Mouse (Mus musculus) stomach, postnatal 0 days (tissue): ENCODE data around the gene Gpr108. TPM values are rescaled to one million over a fixed set of nuclear protein-coding genes. Genes with fewer than 3 reads are reported as not detected.

Source experiments
- ATAC-seq: fragments of 200-750 bp; cut with Nextera tagmentation; 2 replicates; pipeline ENCODE4 v1.8.0; 2017; ENCODE audit not compliant: low FRiP score, low TSS enrichment
- DNase-seq: peaks from one replicate; pipeline ENCODE4 v3.0.0-alpha.2; 2016; ENCODE audit warnings: low spot score
- H3K27ac ChIP-seq: fragments of 300-500 bp; sonication (generic); replicated peaks from 2 replicates; pipeline ENCODE4 v1.5.1; 2014; ENCODE audit warnings: mild to moderate bottlenecking, control low read depth
- H3K27me3 ChIP-seq: fragments of 300-500 bp; sonication (generic); 2 replicates; pipeline ENCODE4 v1.6.1; 2014; ENCODE audit warnings: low read length; ENCODE audit not compliant: control insufficient read depth, insufficient read depth
- H3K36me3 ChIP-seq: fragments of 300-500 bp; sonication (generic); 2 replicates; pipeline ENCODE4 v1.6.1; 2014; ENCODE audit warnings: low read length, mixed read lengths; ENCODE audit not compliant: control insufficient read depth, insufficient read depth
- H3K4me1 ChIP-seq: fragments of 300-500 bp; sonication (generic); replicated peaks from 2 replicates; pipeline ENCODE4 v1.6.1; 2014; ENCODE audit warnings: antibody characterized with exemption; ENCODE audit not compliant: control insufficient read depth, insufficient read depth
- H3K4me2 ChIP-seq: fragments of 300-500 bp; sonication (generic); replicated peaks from 2 replicates; pipeline ENCODE4 v1.6.1; 2014; ENCODE audit warnings: low read depth, mild to moderate bottlenecking, control low read depth, moderate library complexity
- H3K4me3 ChIP-seq: fragments of 300-500 bp; sonication (generic); 2 replicates; pipeline ENCODE4 v1.5.1; 2014; ENCODE audit warnings: low read depth, low read length, control low read depth
- H3K9ac ChIP-seq: fragments of 300-500 bp; sonication (generic); 2 replicates; pipeline ENCODE4 v1.6.1; 2014; ENCODE audit warnings: mild to moderate bottlenecking, low read length, control low read depth, mixed read lengths
- H3K9me3 ChIP-seq: fragments of 300-500 bp; sonication (generic); 2 replicates; pipeline ENCODE4 v1.6.1; 2016; ENCODE audit warnings: low read length; ENCODE audit not compliant: control insufficient read depth
- CTCF ChIP-seq: IDR thresholded peaks from 2 replicates; pipeline ENCODE4 v1.5.1; 2016; ENCODE audit warnings: antibody characterized with exemption, low read depth, mild to moderate bottlenecking, moderate library complexity
- EP300 ChIP-seq: optimal IDR thresholded peaks from 2 replicates; pipeline ENCODE3; 2016; ENCODE audit warnings: antibody characterized with exemption
- WGBS: fragments of 180-500 bp; shearing (Covaris S2); extraction: QIAGEN DNeasy Blood & Tissue Kit; methylation state at CpG from one replicate; pipeline ENCODE4 v1.1.7; 2014; 5-methylcytosine and 5-hydroxymethylcytosine counted together
- polyA plus RNA-seq: library from polyadenylated mRNA; unstranded; fragments of >200 nt; fragmentation: Nextera tagmentation; extraction: Ambion mirVana; gene quantifications from 2 replicates; pipeline ENCODE4 v1.2.1, GENCODE M21; 2015

The Gpr108 gene
- polyA plus RNA-seq, 1 experiment from 2014 or later = 48.0 TPM

DNA sequence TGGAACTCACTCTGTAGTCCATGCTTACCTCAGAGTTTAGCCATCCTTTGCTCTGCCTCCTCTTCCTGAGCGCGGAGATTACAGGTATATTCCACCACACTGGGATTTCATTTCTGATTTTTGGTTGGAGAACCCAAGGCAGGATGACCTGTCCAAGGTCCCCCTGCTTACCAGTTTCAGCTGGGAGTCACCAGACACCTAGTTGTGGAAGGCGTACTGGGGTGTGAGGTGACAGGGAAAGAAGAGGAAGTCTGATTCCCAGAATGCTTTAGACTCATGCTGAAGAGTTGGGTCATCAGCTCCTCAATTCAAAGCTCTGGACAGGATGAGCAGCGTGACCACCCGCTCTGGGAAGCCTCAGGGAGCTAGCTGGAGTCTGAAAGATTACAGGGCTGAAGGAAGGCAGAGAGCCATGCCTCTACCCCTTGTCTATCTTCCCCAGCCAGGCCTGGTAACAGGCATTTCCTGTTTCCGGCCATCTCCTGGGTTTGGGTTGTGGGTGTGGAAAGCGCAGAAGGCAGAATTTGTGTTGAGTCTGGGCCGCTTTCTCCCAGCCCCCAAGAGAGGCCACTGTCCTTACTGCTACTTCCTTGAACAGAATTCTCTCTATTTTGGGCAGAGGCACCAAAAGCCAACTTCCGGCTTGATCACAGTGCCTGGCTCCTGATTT, 41.9 kb upstream of the Gpr108 start:
- Histone ChIP-seq H3K9me3 (no peaks in the 10 kb centered on the region), H3K27ac (no peak overlapping the region), H3K4me2 (no peak overlapping the region), H3K36me3 (no peaks in the 10 kb centered on the region), H3K27me3 (no peaks in the 10 kb centered on the region), H3K9ac (no peak overlapping the region), H3K4me1 (no peaks in the 10 kb centered on the region), H3K4me3 (no peak overlapping the region)
- TF ChIP-seq EP300 (no peak), CTCF (no peak)
- DNase-seq = no peak
- WGBS = 76% methylated on average over 9 of the region's 9 CpGs
- ATAC-seq = no peak

DNA sequence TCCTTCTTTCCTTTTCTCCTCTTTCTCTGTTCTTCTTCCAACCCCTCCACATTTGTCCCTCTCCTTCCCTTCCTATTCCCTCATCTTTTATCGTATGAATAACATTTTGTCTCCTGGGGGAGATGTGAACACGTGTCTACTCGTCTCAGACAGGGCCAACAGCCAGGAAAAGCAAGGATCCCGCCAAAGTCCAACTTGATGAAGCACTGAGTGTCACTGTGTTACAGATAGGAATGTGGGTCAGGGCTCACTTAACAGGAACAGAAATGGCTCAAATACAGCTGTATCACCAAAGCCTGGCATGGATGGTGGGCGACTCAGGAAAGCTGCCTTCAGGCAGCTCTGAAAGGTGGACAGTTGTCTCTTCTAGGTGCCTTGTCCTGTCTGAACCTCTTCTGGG, 41.0 kb upstream of the Gpr108 start:
- 74% methylated on average over 5 of the region's 5 CpGs for whole genome bisulfite sequencing
- no peak for ATAC-seq
- TF ChIP-seq EP300 (no peak), CTCF (no peak)
- H3K9me3 ChIP-seq = no peaks in the 10 kb centered on the region
- no peak overlapping the region for H3K9ac ChIP-seq
- DNase-seq = no peak
- no peaks in the 10 kb centered on the region for H3K4me1 ChIP-seq
- no peak overlapping the region for H3K4me3 ChIP-seq
- no peak overlapping the region for H3K27ac ChIP-seq
- H3K4me2 ChIP-seq = no peak overlapping the region
- no peaks in the 10 kb centered on the region for H3K27me3 ChIP-seq
- H3K36me3 ChIP-seq = no peaks in the 10 kb centered on the region

DNA sequence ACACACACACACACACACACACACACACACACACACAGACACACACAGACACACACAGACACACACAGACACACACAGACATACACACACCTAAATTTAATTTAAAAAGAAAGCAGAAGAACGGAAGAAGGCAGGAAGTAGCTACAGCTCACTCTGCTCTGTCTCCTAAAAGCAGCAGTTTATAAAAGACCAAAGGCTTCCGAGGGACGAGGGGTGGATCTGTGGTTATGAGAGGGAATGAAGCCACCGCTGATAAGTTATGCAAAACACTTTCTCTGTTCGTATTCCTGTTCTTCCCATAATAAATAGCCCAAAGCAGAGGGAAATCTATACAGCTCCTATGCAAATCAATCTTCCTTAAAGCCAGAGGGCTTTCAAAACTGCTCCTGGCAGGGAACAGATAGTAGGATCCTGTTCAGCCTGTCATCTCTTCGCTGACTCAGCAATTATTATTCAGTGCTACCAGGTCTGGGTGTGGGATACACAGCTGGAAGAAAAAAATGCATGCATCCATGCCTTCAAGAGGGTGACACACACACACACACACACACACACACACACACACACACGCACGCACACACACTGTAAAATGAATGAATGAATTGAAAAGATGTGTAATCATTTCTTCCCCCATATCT, 38.6 kb upstream of the Gpr108 start:
- WGBS = 64% methylated on average over 8 of the region's 8 CpGs
- Histone ChIP-seq H3K27ac (no peak overlapping the region), H3K9ac (no peak overlapping the region), H3K9me3 (no peaks in the 10 kb centered on the region), H3K4me3 (no peak overlapping the region), H3K4me2 (no peak overlapping the region), H3K36me3 (no peaks in the 10 kb centered on the region), H3K27me3 (no peaks in the 10 kb centered on the region), H3K4me1 (no peaks in the 10 kb centered on the region)
- DNase-seq (no peak), ATAC-seq (no peak)
- TF ChIP-seq EP300 = no peak
- TF ChIP-seq CTCF = no peak

DNA sequence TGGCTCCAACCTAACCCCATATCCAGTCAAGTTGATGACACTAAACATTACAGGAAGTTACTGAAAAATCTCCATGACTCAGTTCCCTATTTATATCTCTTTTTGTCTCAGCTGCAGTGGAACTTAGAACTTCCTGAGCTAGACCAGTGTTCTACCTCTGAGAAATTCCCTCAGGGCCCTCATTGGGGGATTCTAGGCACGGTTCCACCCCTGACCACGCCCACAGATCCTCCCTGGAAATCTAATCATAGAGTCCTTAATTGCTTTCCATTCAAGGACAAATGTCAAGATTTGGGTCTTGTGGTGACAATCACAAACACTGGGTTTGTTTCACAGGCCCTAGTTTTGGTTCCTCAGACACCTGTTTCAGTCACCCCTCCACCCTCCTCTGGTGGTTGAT, 36.8 kb upstream of the Gpr108 start:
- Histone ChIP-seq H3K9ac (no peak overlapping the region), H3K27ac (no peak overlapping the region), H3K4me3 (no peak overlapping the region), H3K9me3 (no peaks in the 10 kb centered on the region), H3K4me1 (no peaks in the 10 kb centered on the region), H3K36me3 (no peaks in the 10 kb centered on the region), H3K4me2 (no peak overlapping the region), H3K27me3 (no peaks in the 10 kb centered on the region)
- 56% methylated on average over 2 of the region's 2 CpGs for WGBS
- ATAC-seq (no peak), DNase-seq (no peak)
- TF ChIP-seq EP300 (no peak), CTCF (no peak)

DNA sequence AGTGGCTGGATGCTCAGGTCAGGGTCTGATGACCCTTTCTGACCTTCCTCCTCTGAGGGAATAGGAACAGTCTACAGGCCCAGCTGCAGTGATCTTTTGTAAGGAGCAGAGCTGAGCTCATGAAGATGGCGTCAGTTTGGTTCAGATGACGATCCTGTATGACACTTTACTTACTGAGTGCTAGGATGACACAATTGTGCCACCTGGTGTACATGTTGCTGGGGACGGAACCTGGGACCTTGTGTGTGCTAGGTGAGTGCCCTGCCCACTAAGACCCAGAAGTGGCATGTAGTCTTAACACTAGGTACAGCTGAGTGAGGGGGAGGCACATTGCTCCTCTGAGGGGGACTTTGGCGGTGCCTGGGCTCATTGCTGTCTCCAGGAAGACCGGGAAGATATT, 35.7 kb upstream of the Gpr108 start:
- no peak overlapping the region for H3K27ac ChIP-seq
- H3K4me1 ChIP-seq = no peaks in the 10 kb centered on the region
- TF ChIP-seq EP300 (no peak), CTCF (peak; percentile 35)
- no peaks in the 10 kb centered on the region for H3K9me3 ChIP-seq
- no peak for DNase-seq
- H3K4me3 ChIP-seq = no peak overlapping the region
- no peak overlapping the region for H3K4me2 ChIP-seq
- WGBS = 69% methylated on average over 5 of the region's 5 CpGs
- no peaks in the 10 kb centered on the region for H3K27me3 ChIP-seq
- no peak for ATAC-seq
- no peak overlapping the region for H3K9ac ChIP-seq
- no peaks in the 10 kb centered on the region for H3K36me3 ChIP-seq

DNA sequence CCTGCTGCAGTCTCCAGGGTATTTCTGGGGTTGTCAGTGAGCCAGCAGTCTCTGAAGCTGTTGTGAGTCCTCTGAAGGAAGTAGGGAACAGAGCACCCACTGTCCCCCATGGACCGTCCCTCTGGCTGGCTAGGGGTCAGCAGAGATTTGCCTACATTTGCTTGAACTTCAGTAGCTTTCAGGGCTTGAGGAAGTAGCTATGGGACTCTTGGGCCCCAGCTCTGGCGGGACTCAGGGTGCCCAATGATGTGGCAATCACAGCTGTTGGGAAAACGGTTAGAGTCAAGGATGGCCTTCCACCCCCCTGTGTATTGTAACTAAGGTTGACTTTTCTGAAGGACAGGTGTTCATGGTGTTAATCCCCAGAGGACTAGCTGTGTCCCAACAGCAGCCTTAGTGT, 32.2 kb upstream of the Gpr108 start:
- no peak for DNase-seq
- H3K27me3 ChIP-seq = no peaks in the 10 kb centered on the region
- H3K4me2 ChIP-seq = no peak overlapping the region
- WGBS = 65% methylated on average over 3 of the region's 3 CpGs
- no peaks in the 10 kb centered on the region for H3K4me1 ChIP-seq
- H3K9ac ChIP-seq = no peak overlapping the region
- no peak for TF ChIP-seq EP300
- no peak for TF ChIP-seq CTCF
- H3K9me3 ChIP-seq = no peaks in the 10 kb centered on the region
- no peaks in the 10 kb centered on the region for H3K36me3 ChIP-seq
- no peak overlapping the region for H3K4me3 ChIP-seq
- ATAC-seq = no peak
- H3K27ac ChIP-seq = no peak overlapping the region
